ENCODE assay signal across 7 mouse cellular contexts in the genomic region with DNA sequence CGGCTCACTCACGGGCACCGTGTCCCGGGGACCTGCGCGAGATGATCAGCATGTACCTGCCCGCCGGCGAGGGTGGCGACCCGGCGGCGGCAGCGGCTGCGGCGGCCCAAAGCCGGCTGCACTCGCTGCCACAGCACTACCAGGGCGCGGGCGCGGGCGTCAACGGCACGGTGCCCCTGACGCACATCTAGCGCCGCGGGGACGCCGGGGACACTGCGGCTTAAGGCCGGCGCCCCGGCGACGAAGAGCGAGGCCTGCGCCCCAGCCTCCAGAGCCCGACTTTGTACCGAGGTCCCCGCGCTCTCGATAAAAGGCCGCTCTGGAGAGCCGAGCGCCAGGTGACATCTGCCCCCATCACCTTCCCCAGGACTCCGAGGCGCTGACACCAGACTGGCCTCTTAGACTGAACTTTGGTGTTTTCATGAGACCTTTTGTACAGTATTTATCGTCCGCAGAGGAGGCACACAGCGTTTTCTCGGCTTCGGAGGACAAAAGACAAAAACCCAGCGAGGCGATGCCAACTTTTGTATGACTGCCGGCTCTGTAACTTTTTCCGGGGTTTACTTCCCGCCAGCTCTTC. TPM values are rescaled to one million over a fixed set of nuclear protein-coding genes. Genes with fewer than 3 reads are reported as not detected.
DNase-seq lines count a peak whose midpoint lies in the region; ATAC-seq lines count a peak whose summit lies in the region.

No protein-coding gene starts in this region.

- peak overlapping the region; percentile 96 for H3K27ac ChIP-seq in forebrain, embryonic 14.5 days (ENCODE audit: low read depth, low read length)
- H3K27ac ChIP-seq in limb, embryonic 12.5 days = no peak overlapping the region
- no peak overlapping the region for H3K27ac ChIP-seq in stomach, embryonic 16.5 days (ENCODE audit: low read length)

- ATAC-seq in forebrain, embryonic 14.5 days = no peak
- no peak for ATAC-seq in limb, embryonic 12.5 days (ENCODE audit: insufficient number of reproducible peaks, insufficient read depth, low FRiP score, low TSS enrichment, low read depth)
- no peak for ATAC-seq in stomach, embryonic 16.5 days (ENCODE audit: insufficient read depth, low FRiP score)
- ATAC-seq in erythroblast, adult 5-6 weeks (replicated peaks; ENCODE audit: low FRiP score, poor library complexity, severe bottlenecking) = no peak

- peaks cover 35% of the 10 kb centered on the region for H3K4me1 ChIP-seq in forebrain, embryonic 14.5 days (ENCODE audit: control insufficient read depth, insufficient read depth, low read length)
- H3K4me1 ChIP-seq in limb, embryonic 12.5 days (replicated peaks) = peaks cover 37% of the 10 kb centered on the region
- peaks cover 15% of the 10 kb centered on the region for H3K4me1 ChIP-seq in stomach, embryonic 16.5 days (ENCODE audit: control insufficient read depth, insufficient read depth, low read length)

- peaks cover 8% of the 10 kb centered on the region for H3K36me3 ChIP-seq in forebrain, embryonic 14.5 days (ENCODE audit: control insufficient read depth, insufficient read depth, low read length)
- no peaks in the 10 kb centered on the region for H3K36me3 ChIP-seq in limb, embryonic 12.5 days
- no peaks in the 10 kb centered on the region for H3K36me3 ChIP-seq in stomach, embryonic 16.5 days (ENCODE audit: control insufficient read depth, insufficient read depth, low read length)

- no peaks in the 10 kb centered on the region for H3K9me3 ChIP-seq in forebrain, embryonic 14.5 days (replicated peaks; ENCODE audit: control insufficient read depth, low read length)
- H3K9me3 ChIP-seq in limb, embryonic 12.5 days = no peaks in the 10 kb centered on the region
- H3K9me3 ChIP-seq in stomach, embryonic 16.5 days (replicated peaks; ENCODE audit: control insufficient read depth, low read length) = no peaks in the 10 kb centered on the region

- H3K4me3 ChIP-seq in forebrain, embryonic 14.5 days (ENCODE audit: low read depth, low read length) = peak overlapping the region; percentile 73
- peak overlapping the region; percentile 36 for H3K4me3 ChIP-seq in limb, embryonic 12.5 days (replicated peaks)
- H3K4me3 ChIP-seq in stomach, embryonic 16.5 days (replicated peaks; ENCODE audit: low read length) = peak overlapping the region; percentile 29; the same call in 1 of the 2 replicates

- H3K27me3 ChIP-seq in forebrain, embryonic 14.5 days (replicated peaks; ENCODE audit: control insufficient read depth, insufficient read depth, low read length) = peaks cover 6% of the 10 kb centered on the region
- H3K27me3 ChIP-seq in limb, embryonic 12.5 days = peaks cover 93% of the 10 kb centered on the region
- peaks cover 89% of the 10 kb centered on the region for H3K27me3 ChIP-seq in stomach, embryonic 16.5 days (ENCODE audit: control insufficient read depth, insufficient read depth, low read length)

- peak overlapping the region; percentile 99 for H3K9ac ChIP-seq in forebrain, embryonic 14.5 days (ENCODE audit: low read length)
- 0 out of 2 replicates have a peak overlapping the region, but pooled peaks have one; percentile 18 for H3K9ac ChIP-seq in limb, embryonic 12.5 days (replicated peaks)
- H3K9ac ChIP-seq in stomach, embryonic 16.5 days (ENCODE audit: low read length) = no peak overlapping the region

- under 1% methylated on average over 41 of the region's 59 CpGs for WGBS in forebrain, embryonic 14.5 days
- WGBS in limb, embryonic 12.5 days = under 1% methylated on average over 59 of the region's 59 CpGs
- WGBS in stomach, embryonic 16.5 days = under 1% methylated on average over 54 of the region's 59 CpGs

- H3K4me2 ChIP-seq in forebrain, embryonic 14.5 days (ENCODE audit: low read length) = peak overlapping the region; percentile 89
- peak overlapping the region; percentile 48 for H3K4me2 ChIP-seq in limb, embryonic 12.5 days
- peak overlapping the region; percentile 43; the same call in 1 of the 2 replicates for H3K4me2 ChIP-seq in stomach, embryonic 16.5 days (ENCODE audit: low read depth, low read length)

- DNase-seq in retina, embryonic 14.5 days (ENCODE audit: low spot score) = peak; percentile 46
- DNase-seq in retina, postnatal 1 day = no peak
- DNase-seq in forebrain, embryonic 14.5 days (ENCODE audit: low spot score) = peak; percentile 58
- DNase-seq in cerebellum, postnatal 14 days = no peak

RNA-seq across cellular contexts. Expression of a gene that starts 2.3 kb away (rescaled TPM):
- polyA plus RNA-seq in forebrain, embryonic 14.5 days (2014; fragmentation: Nextera tagmentation; extraction: Ambion mirVana) = 5.7 and 6.1 TPM in 2 replicates
- not detected in 2 replicates for polyA plus RNA-seq in limb, embryonic 12.5 days (2016; fragmentation: Nextera tagmentation; extraction: Ambion mirVana)
- polyA plus RNA-seq in stomach, embryonic 16.5 days (2015; fragmentation: Nextera tagmentation; extraction: Ambion mirVana) = not detected in 2 replicates
- not detected in 2 replicates for total RNA-seq in erythroblast, adult 5-6 weeks (2015; ENCODE audit: low replicate concordance)
- not detected in 2 replicates for total RNA-seq in erythroblast, adult 5-6 weeks (2017; ENCODE audit: low replicate concordance)

Comparison
In these comparisons a context has a peak if more than half of its experiments do, and no peak if none do; other contexts are left out.
1. DNase-seq: peak in retina, embryonic 14.5 days (single experiment) and forebrain, embryonic 14.5 days (single experiment); none in retina, postnatal 1 day (single experiment) and cerebellum, postnatal 14 days (0 of 2).
2. Peak in every context shown above with its lines, with median percentiles within 50 percentile points of each other: H3K4me2 ChIP-seq and H3K4me3 ChIP-seq.